Mouse (Mus musculus) gastrocnemius, adult 8-10 months (tissue): ENCODE measurements around the gene Kiss1r. TPM values are rescaled to one million over a fixed set of nuclear protein-coding genes. Genes with fewer than 3 reads are reported as not detected.

Experiments used
- DNase-seq, 2 experiments: peaks; one replicate each; pipeline ENCODE4 v3.0.0; 2022; ENCODE audit warnings: low spot score in 2 of 2
- total RNA-seq, 4 experiments: library from RNA; stranded (reverse); gene quantifications; 2 replicates each; pipeline ENCODE4 v1.2.4; 2022

Gene Kiss1r
- total RNA-seq, 4 experiments from 2014 or later: 0.13 to 0.36 (median 0.22) TPM

- DNase-seq: no peak
These were observed 19.2 kb upstream of the Kiss1r start for GRCm38 (mm10) chr10:79897316-79898245.

- no peak for DNase-seq
These were observed 15.8 kb upstream of the Kiss1r start for GRCm38 (mm10) chr10:79900951-79901410.

- no peak for DNase-seq
These were observed 10.1 kb upstream of the Kiss1r start for GRCm38 (mm10) chr10:79906712-79907111.

DNA sequence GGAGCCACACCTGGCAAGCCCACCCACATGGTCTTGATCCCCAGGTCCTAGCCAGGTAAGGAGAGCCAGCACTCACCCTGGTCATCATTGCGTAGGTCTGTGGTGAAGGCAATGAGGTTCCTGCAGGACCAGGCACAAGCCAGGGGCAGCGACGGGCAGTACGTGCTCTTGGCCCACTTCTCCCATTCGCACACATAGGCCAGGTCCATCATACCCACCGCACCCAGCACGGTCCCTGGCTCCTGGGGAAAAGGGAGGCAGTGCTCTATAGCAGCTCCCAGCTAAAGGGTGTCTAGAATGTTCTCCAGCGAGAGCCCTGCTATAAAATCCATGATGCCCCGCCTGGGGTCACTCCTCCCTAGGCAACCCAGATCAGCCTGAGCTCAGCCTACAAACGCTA lies 9.4 kb upstream of the Kiss1r start:
- no peak for DNase-seq

DNA sequence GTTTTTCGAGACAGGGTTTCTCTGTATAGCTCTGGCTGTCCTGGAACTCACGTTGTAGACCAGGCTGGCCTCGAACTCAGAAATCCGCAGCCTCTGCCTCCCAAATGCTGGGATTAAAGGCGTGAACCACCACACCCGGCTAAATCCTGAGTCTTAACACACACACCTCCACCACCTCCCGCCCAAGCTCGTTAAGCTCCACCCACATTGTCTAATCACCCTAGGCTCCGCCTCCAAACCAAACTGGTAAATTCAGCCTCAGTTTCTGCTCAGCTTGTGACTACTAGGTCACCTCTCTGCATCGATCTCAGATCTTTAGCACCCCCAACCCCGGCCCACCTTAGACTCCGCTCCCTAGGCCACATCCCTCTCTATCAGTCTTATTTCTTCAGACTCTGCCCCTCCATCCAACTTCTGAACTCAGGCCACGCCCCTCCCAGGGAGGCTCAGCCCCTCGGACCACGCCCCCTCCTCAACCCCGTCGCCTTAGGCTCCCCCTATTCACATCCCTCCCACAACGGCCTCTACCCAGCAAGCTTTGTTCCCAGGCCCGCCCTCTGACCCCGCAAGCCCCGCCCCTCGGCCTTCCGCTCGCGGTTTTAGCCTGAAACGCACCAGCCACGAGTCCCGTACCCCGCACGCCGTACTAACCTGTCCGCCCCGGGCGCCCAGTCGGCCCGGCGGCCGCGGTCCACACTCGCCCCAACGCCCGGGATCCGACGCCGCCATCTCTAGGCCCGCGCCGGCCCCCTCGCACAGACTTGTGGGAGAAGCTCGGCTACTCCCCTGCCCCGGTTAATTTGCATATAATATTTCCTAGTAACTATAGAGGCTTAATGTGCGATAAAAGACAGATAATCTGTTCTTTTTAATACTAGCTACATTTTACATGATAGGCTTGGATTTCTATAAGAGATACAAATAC lies 8.3 kb upstream of the Kiss1r start, which contains the start of gene Med16:
Gene Med16, minus strand, starts transcription at position 757 of the 925 bp plus-strand sequence.
- DNase-seq: peak; percentile 96 to 97

- no peak for DNase-seq
These were observed 7.5 kb upstream of the Kiss1r start for GRCm38 (mm10) chr10:79909092-79909922.

GRCm38 (mm10) chr10:79910556-79910955 lies 6.2 kb upstream of the Kiss1r start, which contains the start of gene Gm26602:
Gene Gm26602, plus strand, starts transcription at chr10:79910856.
- no peak for DNase-seq

DNA sequence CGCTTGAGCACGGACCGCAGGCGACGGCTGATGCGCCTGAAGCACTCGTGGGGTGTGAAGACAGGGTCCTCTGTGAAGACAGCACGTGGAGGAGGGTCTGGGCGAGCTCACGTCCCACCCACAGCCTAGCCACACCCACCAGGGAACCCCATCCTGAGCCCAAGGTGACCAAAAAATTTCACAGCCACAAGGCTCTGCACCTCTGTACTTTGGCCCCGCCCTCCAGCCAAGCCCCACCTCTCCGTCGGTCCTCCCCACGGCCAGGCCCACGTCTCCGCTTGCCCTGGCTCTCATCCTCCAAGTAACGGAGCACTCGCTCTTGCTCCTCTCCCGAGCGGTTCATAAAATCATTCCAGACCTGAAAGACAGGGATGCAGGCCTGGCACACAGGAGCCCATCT lies 4.4 kb upstream of the Kiss1r start:
- DNase-seq: no peak

DNA sequence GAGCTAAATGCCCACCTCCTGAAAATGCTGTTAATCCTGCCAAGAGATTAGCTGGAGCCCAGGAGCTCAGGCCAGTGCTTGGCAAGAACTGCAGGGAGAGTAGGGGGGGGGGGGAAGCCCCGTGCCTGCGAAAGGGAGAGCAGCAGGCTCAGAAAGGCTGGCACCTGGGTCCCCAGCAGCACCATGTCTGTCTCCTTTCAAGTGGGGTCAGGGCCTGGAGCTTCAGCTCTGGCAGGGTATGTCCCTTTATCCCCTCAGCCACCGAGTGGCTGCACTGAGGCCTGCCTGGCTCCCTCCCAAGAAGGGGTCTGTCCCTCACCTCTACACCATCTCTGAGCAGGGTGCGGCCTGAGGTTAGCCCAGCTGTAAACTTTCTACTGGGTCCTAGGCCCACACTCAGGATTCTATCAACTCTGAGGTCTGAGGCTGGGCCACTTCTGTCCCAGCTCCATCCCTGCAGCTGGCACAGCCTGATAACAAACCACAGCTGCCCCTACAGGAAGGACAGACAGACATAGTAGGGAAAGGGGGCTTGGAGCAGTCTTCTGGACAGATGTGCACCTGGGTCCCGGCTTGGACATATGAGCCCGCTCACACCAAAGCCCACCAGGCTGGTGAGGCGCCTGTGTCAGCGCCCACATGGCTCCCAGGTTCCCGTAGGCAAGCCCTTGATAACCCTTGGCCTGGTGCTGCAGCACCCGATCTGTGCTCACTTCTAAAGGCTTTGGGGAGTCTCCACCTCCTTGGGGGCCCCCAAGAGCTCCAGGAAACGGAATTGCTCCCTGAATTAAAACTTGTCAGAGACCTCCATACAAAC lies 2.4 kb upstream of the Kiss1r start:
- no peak for DNase-seq

DNA sequence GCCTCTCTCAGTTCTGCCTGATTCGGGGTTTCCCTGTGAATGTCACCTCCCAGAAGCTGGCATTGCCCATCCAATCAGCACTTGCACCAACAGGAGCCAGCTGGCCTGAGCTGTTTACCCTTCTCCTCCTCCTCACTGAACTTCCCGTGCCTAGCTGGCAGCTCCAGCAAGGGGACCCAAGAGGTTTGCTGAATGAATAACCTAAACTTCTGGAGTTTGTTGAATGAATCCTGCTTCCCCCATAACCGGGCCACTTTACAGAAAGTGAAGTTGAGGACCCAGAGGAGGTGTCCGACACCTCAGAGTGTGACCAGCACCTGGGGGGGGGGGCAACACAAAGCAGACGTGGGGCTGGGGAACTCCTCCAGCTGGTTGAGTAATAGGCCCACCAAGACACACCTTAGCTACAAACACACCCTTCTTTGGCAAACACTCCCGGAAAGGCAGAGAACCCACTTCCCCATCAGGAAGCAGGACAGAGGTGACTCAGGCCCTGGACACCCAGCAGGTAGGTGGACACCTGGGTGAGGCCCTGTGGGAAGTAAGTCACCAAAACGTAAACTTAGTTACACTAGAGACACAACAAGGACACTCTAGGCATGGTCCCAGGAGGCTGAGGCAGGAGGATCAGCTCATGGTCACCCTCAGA lies 1.7 kb upstream of the Kiss1r start:
- DNase-seq: no peak

DNA sequence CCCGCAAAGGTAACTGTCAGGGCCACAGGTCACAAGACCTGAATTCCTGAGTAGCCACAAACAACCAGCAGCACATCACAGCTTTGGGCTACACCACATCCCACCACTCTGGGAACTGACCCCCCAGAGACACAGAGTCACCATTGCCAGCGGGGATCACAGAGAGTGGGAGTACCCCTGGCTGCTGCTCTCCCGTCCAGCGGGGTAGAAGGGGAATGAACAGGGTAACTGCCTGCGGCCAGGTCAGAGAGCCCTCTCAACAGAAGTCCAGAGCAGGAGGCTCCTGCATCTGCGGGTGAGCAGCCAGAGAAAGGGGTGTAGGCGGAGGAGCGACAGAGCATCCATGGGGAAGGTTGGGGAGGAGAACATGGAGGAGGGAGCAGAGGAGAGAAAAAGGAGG lies 690 bp upstream of the Kiss1r start:
- DNase-seq: no peak

GRCm38 (mm10) chr10:79917532-79918100 lies 845 bp downstream of the Kiss1r start:
- no peak for DNase-seq

DNA sequence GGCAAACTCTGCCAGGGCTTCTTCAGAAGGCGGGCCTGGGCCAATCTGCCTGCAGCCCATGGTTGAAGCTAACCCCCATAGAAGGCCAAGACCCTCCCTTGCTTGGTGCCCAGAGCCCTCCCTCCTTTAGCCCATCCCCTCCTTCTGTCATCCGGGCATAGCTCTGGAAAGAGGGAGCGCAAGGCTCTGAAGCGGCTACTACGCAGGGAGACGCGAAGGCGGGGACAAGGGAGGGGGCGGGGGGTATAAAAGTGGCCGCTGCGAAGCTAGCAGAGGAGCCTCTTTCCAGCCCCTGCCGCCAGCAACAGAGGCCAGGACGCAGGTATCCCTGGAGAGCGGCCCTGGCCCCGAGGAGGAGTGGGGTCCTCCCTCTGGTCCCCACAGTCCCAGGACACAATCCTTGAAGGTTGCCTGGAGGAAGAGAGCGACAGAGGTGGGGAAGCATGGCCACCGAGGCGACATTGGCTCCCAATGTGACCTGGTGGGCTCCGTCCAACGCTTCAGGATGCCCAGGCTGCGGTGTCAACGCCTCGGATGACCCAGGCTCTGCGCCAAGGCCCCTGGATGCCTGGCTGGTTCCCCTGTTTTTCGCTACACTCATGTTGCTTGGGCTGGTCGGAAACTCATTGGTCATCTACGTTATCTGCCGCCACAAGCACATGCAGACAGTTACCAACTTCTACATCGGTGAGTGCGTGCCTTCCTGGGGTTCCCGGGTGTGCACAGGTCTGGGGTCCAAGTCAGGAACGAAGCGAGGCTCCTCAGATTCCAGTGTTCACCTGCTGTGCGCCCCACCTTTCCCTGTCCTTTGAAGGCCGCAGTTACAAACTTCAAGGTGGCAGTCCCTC lies 1.7 kb downstream of the Kiss1r start:
- DNase-seq: no peak

DNA sequence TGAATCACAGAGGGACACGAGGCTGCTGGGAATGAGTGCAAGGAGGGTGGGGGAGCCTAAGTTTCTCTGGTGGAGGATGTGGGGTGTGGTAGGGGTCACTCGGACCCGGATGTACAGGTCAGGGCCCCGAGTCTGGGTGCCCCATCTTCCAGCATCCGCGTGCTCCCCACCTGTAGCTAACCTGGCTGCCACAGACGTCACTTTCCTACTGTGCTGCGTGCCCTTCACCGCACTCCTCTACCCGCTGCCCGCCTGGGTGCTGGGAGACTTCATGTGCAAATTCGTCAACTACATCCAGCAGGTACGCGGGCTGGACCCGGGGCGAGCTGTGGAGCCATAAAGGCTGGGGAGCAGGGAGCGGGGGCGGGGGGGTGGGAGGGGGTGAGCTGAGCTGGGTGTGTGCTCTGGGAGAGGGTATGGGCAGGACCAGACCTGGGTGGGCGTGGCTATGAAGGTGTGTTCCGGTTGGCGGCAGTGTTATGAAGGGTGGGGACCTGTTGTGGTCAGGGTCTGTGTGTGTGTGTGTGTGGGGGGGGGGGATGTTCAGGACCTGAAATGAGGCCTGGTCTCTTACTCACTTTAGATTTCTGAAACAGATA lies 2.6 kb downstream of the Kiss1r start:
- DNase-seq: no peak

DNA sequence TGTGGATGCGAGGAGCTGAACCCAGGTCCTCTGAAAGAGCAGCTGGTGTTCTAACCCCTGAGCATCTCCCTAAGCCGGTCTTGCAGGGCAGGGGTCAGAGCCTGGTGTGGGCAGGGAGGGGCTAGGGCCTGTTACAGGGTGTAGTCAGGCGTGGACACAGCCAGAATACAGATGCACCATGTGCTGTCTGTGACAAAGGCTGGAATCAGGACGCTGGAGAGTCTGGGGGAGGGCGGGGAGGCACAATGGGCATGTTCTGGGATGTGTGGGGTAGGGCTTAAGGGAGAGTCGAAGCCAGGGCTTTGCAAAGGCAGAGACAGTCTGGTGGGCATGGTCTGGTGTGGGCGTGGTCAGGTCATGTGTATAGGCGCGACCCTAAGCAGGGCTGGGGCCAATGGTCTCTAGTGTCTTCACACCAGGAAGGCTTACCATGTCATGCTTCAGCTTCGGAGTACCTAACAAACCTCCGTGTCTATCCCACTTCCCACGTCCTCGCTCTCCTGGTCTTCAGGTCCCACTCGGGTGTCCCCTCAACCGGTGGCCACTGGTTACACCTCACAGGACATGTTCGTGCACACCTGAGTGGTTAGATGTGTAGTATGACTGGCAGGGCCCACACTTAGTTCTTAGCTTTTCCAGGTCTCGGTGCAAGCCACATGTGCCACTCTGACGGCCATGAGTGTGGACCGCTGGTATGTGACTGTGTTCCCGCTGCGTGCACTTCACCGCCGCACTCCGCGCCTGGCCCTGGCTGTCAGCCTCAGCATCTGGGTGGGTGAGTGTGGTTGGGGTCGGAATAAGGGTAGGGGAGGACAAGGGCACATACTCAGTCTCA lies 3.5 kb downstream of the Kiss1r start:
- DNase-seq: no peak

DNA sequence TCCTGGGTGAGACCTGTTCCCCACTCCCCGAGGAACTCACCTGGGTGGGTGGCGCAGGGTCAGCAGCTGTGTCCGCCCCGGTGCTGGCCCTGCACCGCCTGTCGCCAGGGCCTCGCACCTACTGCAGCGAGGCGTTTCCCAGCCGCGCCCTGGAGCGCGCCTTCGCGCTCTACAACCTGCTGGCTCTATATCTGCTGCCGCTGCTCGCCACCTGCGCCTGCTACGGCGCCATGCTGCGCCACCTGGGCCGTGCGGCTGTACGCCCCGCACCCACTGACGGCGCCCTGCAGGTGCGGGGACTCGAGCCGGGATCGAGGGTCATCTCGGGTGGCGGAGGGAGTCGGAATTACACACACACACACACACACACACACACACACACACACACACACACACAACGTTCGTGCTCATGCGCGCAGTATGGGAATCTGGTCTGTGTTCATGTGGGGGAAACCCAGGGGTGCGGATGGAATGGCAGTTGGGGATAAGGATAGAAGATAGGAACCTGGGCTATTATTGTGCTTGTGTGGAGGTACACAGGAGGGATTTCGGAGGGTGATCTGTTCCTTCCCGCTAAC lies 4.3 kb downstream of the Kiss1r start, which contains the start of gene R3hdm4:
Gene R3hdm4, minus strand, starts transcription at position 251 of the 578 bp plus-strand sequence.
- DNase-seq: no peak
